Mouse (Mus musculus) heart, embryonic 15.5 days (tissue): Measurements from ENCODE around the gene Usp16. TPM values are rescaled to one million over a fixed set of nuclear protein-coding genes. Genes with fewer than 3 reads are reported as not detected.

Experiments used
- ATAC-seq: fragments of 200-750 bp; cut with Nextera tagmentation; replicated peaks from 2 replicates; pipeline ENCODE4 v1.8.0; 2017; ENCODE audit warnings: low read depth, moderate TSS enrichment; ENCODE audit not compliant: insufficient number of reproducible peaks, insufficient read depth, low FRiP score
- H3K27ac ChIP-seq: fragments of 300-500 bp; sonication (generic); 2 replicates; pipeline ENCODE4 v1.5.1; 2015; ENCODE audit warnings: mild to moderate bottlenecking, inconsistent platforms
- H3K27me3 ChIP-seq: fragments of 300-500 bp; sonication (generic); 2 replicates; pipeline ENCODE4 v1.6.1; 2015; ENCODE audit warnings: inconsistent platforms
- H3K36me3 ChIP-seq: fragments of 300-500 bp; sonication (generic); 2 replicates; pipeline ENCODE4 v1.6.1; 2015; ENCODE audit warnings: mild to moderate bottlenecking, inconsistent platforms
- H3K4me1 ChIP-seq: fragments of 300-500 bp; sonication (generic); replicated peaks from 2 replicates; pipeline ENCODE4 v1.6.1; 2015; ENCODE audit warnings: inconsistent platforms
- H3K4me2 ChIP-seq: fragments of 300-500 bp; sonication (generic); 2 replicates; pipeline ENCODE4 v1.6.1; 2015; ENCODE audit warnings: inconsistent platforms, mild to moderate bottlenecking, moderate library complexity
- H3K4me3 ChIP-seq: fragments of 300-500 bp; sonication (generic); 2 replicates; pipeline ENCODE4 v1.5.1; 2015; ENCODE audit warnings: mild to moderate bottlenecking, inconsistent platforms
- H3K9ac ChIP-seq: fragments of 300-500 bp; sonication (generic); 2 replicates; pipeline ENCODE4 v1.6.1; 2015; ENCODE audit warnings: mild to moderate bottlenecking, inconsistent platforms
- H3K9me3 ChIP-seq: fragments of 300-500 bp; sonication (generic); replicated peaks from 2 replicates; pipeline ENCODE4 v1.6.1; 2016; ENCODE audit warnings: inconsistent platforms
- WGBS: fragments of 180-500 bp; shearing (Covaris S2); methylation state at CpG from one replicate; pipeline ENCODE4 v1.1.7; 2015; ENCODE audit warnings: mixed read lengths; 5-methylcytosine and 5-hydroxymethylcytosine counted together
- polyA plus RNA-seq: library from polyadenylated mRNA; unstranded; fragments of >200 nt; fragmentation: Nextera tagmentation; extraction: Ambion mirVana; gene quantifications from 2 replicates; pipeline ENCODE4 v1.2.1, GENCODE M21; 2015

Gene Usp16
- polyA plus RNA-seq, 1 experiment from 2014 or later: 36.8 TPM

- H3K36me3 ChIP-seq: peaks cover 5% of the 10 kb centered on the region; the same call in 1 of the 2 replicates
- H3K4me3 ChIP-seq: peak within 1 kb of the TSS; percentile 97
- no peaks in the 10 kb centered on the region for H3K9me3 ChIP-seq
- peak; percentile 93 for ATAC-seq
- H3K4me1 ChIP-seq: peaks cover 14% of the 10 kb centered on the region
- H3K9ac ChIP-seq: peak within 1 kb of the TSS; percentile 96
- under 1% methylated on average over 38 of the region's 38 CpGs for WGBS
- peak within 1 kb of the TSS; percentile 86 for H3K4me2 ChIP-seq
- peak within 1 kb of the TSS; percentile 94 for H3K27ac ChIP-seq
- no peaks in the 10 kb centered on the region for H3K27me3 ChIP-seq
Measured at GRCm38 (mm10) chr16:87440184-87440686, 14.3 kb upstream of the Usp16 start, which contains the start of gene Rwdd2b. Gene Rwdd2b (minus strand): TSS chr16:87440573.

- no peak for ATAC-seq
- 0 out of 2 replicates have a peak, but pooled peaks cover under 1% of the 10 kb centered on the region for H3K36me3 ChIP-seq
- peaks cover 14% of the 10 kb centered on the region for H3K4me1 ChIP-seq
- 16% methylated on average over 9 of the region's 9 CpGs for WGBS
- no peak overlapping the region for H3K27ac ChIP-seq
- peak overlapping the region; percentile 86 for H3K4me2 ChIP-seq
- peak overlapping the region; percentile 96 for H3K9ac ChIP-seq
- no peaks in the 10 kb centered on the region for H3K27me3 ChIP-seq
- no peaks in the 10 kb centered on the region for H3K9me3 ChIP-seq
- peak overlapping the region; percentile 97 for H3K4me3 ChIP-seq
Measured at GRCm38 (mm10) chr16:87441089-87441488, 13.4 kb upstream of the Usp16 start.

- no peak for ATAC-seq
- Histone ChIP-seq H3K36me3 (no peaks in the 10 kb centered on the region), H3K27ac (no peak overlapping the region), H3K4me1 (peaks cover 14% of the 10 kb centered on the region), H3K4me2 (no peak overlapping the region), H3K9ac (no peak overlapping the region), H3K4me3 (no peak overlapping the region), H3K9me3 (no peaks in the 10 kb centered on the region), H3K27me3 (no peaks in the 10 kb centered on the region)
- WGBS: 39% methylated on average over 5 of the region's 5 CpGs
Measured at GRCm38 (mm10) chr16:87442291-87442690, 12.2 kb upstream of the Usp16 start.

- Histone ChIP-seq H3K4me1 (peaks cover 14% of the 10 kb centered on the region), H3K4me3 (no peak overlapping the region), H3K4me2 (no peak overlapping the region), H3K27me3 (no peaks in the 10 kb centered on the region), H3K9ac (no peak overlapping the region), H3K36me3 (no peaks in the 10 kb centered on the region), H3K9me3 (no peaks in the 10 kb centered on the region), H3K27ac (no peak overlapping the region)
- ATAC-seq: no peak
Measured at GRCm38 (mm10) chr16:87443245-87443644, 11.3 kb upstream of the Usp16 start.

DNA sequence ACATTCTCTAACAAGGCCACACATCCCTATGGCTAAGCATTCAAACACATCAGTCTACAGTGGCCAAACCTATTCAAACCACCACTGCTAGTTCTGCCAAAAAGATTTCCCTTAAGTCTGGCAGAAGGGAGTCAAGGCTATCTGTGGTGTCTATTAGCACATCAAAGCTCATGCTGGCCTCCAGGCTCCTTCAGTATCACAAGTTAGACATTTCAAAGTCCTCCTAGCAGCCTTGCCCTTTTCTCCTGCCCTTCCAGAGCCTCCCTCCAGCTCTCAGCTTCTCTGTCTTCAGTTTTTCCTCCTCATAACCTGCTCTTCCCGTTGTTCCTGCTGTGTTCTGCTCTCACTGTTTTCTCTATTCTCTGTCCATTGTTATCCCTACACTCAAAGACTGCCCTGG lies 10.4 kb upstream of the Usp16 start:
- Histone ChIP-seq H3K27ac (no peak overlapping the region), H3K9ac (no peak overlapping the region), H3K9me3 (no peaks in the 10 kb centered on the region), H3K27me3 (no peaks in the 10 kb centered on the region), H3K4me2 (no peak overlapping the region), H3K4me3 (no peak overlapping the region), H3K36me3 (no peaks in the 10 kb centered on the region), H3K4me1 (peaks cover 14% of the 10 kb centered on the region)
- no peak for ATAC-seq
- WGBS: 48% methylated on average over 1 of the region's 1 CpGs

DNA sequence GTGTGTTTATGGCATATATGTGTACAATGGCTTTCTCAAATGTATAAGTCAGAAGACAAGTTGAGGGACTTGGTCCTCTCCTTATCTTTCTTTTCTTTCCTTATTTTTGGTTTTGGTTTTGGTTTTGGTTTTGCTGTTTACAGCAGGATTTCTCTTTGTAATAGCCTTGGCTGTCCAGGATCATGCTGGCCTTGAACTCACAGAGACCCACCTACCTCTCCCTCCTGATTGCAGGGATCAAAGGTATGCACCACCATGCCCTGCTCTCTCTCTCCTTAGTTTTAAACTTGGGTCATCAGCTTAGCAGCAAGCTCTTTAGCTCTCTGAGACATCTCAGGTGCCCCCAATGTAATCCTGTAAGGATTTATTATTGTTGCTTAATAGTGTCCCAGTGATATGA lies 9.4 kb upstream of the Usp16 start:
- no peak overlapping the region for H3K4me3 ChIP-seq
- no peak overlapping the region for H3K4me2 ChIP-seq
- H3K9me3 ChIP-seq: no peaks in the 10 kb centered on the region
- H3K27me3 ChIP-seq: no peaks in the 10 kb centered on the region
- H3K36me3 ChIP-seq: no peaks in the 10 kb centered on the region
- ATAC-seq: no peak
- H3K9ac ChIP-seq: no peak overlapping the region
- no peak overlapping the region for H3K27ac ChIP-seq
- peaks cover 8% of the 10 kb centered on the region for H3K4me1 ChIP-seq

DNA sequence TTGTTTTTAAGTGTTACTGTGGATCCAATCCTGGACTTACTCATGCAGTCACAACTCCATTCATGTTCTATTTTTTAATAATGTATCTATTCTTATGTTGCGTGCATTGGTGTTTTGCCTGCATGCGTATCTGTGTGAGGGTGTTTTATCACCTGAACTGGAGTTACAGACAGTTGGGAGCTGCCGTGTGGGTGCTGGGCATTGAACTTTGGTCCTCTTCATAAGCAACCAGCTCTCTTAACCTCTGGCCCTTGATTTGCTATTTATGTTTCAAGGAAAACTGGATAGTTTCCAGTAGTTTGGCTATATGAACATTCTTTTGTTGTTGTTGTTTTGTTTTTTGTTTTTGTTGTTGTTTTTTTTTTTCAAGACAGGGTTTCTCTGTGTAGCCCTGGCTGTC lies 9.0 kb upstream of the Usp16 start:
- H3K4me2 ChIP-seq: no peak overlapping the region
- no peaks in the 10 kb centered on the region for H3K9me3 ChIP-seq
- H3K4me1 ChIP-seq: peaks cover 8% of the 10 kb centered on the region
- H3K36me3 ChIP-seq: no peaks in the 10 kb centered on the region
- no peak overlapping the region for H3K4me3 ChIP-seq
- no peak overlapping the region for H3K9ac ChIP-seq
- no peak overlapping the region for H3K27ac ChIP-seq
- ATAC-seq: no peak
- no peaks in the 10 kb centered on the region for H3K27me3 ChIP-seq
- 89% methylated on average over 3 of the region's 3 CpGs for WGBS

DNA sequence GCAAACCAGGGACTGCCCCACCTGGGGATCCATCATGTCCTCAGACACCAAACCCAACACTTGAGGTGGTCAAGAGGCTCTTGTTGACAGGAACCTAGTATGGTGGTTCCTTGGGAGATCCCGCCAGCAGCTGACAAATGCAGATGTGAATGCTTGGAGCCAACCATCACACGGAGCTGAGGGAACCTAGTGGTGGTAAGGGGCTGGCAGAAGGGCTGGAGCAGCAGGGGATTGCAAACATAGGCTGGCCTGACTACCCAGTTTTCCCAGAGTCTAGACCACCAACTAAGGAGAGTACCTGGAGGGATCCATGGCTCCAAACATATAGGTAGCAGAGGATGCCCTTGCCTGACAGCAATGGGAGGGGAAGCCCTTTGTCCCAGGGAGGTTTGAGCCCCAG lies 1.3 kb upstream of the Usp16 start:
- H3K36me3 ChIP-seq: no peaks in the 10 kb centered on the region
- no peak overlapping the region for H3K9ac ChIP-seq
- no peak overlapping the region for H3K4me3 ChIP-seq
- whole genome bisulfite sequencing: 89% methylated on average over 2 of the region's 2 CpGs
- no peaks in the 10 kb centered on the region for H3K9me3 ChIP-seq
- no peak overlapping the region for H3K27ac ChIP-seq
- no peak for ATAC-seq
- peaks cover 21% of the 10 kb centered on the region for H3K4me1 ChIP-seq
- no peaks in the 10 kb centered on the region for H3K27me3 ChIP-seq
- H3K4me2 ChIP-seq: no peak overlapping the region

DNA sequence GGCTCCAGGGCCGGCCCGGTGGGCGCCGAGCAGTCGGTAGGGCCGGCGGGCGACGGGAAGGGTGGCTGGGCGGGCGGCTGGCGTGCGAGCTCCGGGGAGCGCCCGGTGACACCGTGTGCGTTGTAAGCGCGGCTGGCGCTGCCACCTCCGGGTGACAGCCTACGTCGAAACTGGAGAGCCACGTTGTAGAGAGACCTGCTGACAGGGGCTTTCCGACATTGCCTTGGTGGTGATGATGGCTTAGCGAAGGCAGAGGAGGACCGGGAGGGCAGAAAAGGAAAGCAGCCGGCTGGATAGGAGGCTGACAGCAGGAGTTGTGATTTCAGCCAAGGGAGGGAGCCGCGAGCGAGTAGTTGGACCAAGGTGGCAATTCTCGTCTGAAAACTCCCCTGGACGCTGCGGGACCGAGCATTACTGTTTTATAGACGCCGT lies 693 bp downstream of the Usp16 start:
- H3K36me3 ChIP-seq: peaks cover 11% of the 10 kb centered on the region
- peak overlapping the region; percentile 88 for H3K9ac ChIP-seq
- H3K9me3 ChIP-seq: no peaks in the 10 kb centered on the region
- no peaks in the 10 kb centered on the region for H3K27me3 ChIP-seq
- peak overlapping the region; percentile 95 for H3K4me3 ChIP-seq
- peak; percentile 53 for ATAC-seq
- H3K4me2 ChIP-seq: peak overlapping the region; percentile 79
- H3K4me1 ChIP-seq: peaks cover 21% of the 10 kb centered on the region
- WGBS: under 1% methylated on average over 38 of the region's 38 CpGs
- peak overlapping the region; percentile 82 for H3K27ac ChIP-seq

DNA sequence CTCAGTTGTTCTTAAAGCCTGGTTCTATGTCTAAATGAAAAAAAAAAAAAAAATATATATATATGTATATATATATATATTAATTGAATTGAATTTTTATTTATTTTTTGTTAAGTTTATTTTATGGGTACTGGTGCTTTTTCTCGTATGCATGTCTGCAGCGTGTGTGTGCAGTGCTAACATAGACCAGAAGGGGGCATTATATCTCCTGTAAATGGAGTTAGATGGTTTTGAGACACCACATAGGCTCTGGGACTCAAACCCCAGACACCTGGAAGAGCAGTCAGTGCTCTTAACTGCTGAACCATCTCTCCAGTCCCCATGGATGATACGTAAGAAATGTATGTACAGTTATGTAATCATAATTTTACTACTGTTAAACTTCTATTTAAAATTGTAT lies 4.2 kb downstream of the Usp16 start:
- Histone ChIP-seq H3K4me1 (peaks cover 21% of the 10 kb centered on the region), H3K27me3 (no peaks in the 10 kb centered on the region), H3K4me3 (no peak overlapping the region), H3K36me3 (peaks cover 27% of the 10 kb centered on the region), H3K9ac (no peak overlapping the region), H3K27ac (no peak overlapping the region), H3K9me3 (no peaks in the 10 kb centered on the region), H3K4me2 (no peak overlapping the region)
- 95% methylated on average over 3 of the region's 3 CpGs for WGBS
- ATAC-seq: no peak

DNA sequence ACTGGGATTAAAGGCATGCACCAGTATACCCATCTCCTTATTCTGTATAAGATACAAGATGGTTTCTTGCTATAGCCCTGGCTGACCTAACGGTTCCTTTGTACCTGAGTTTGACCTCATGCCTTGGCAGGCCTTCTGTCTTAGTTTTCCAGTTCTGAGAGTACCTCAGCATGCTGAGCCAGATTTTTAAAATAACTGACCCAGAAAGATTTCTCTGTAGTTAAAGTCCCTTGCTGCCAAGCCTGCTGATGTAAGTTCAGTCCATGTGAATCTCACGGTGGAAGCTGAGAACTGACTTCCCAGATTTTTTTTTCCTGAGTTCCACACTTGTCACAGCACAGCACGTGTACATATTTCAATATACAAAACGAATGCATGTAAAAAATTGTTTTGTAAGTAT lies 16.1 kb downstream of the Usp16 start:
- Histone ChIP-seq H3K4me1 (no peaks in the 10 kb centered on the region), H3K36me3 (peaks cover 76% of the 10 kb centered on the region), H3K4me2 (no peak overlapping the region), H3K9ac (no peak overlapping the region), H3K27me3 (no peaks in the 10 kb centered on the region), H3K9me3 (no peaks in the 10 kb centered on the region), H3K27ac (no peak overlapping the region), H3K4me3 (no peak overlapping the region)
- 87% methylated on average over 4 of the region's 4 CpGs for WGBS
- no peak for ATAC-seq

DNA sequence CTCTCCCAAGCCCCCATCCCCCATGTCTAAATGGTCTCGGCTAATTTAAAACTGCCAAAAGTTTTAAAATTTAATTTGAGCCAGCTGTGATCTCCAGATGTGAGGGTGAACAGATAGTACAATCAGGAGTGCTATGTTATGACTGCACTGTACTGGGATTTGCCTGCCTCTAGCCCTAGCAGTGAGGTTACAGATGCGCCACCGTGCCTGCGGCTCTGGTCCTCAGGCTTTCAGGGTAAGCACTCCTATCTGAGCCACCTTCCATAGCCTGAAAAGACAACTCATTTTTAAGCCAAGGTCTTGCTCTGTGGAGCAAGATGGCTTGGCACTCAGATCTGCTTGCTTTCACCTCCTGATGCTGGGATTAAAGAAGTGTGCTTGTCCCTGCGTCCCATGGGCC lies 29.9 kb downstream of the Usp16 start:
- H3K36me3 ChIP-seq: peaks cover 83% of the 10 kb centered on the region
- no peaks in the 10 kb centered on the region for H3K9me3 ChIP-seq
- no peaks in the 10 kb centered on the region for H3K4me1 ChIP-seq
- no peak for ATAC-seq
- no peak overlapping the region for H3K4me3 ChIP-seq
- H3K4me2 ChIP-seq: no peak overlapping the region
- H3K27ac ChIP-seq: no peak overlapping the region
- H3K27me3 ChIP-seq: no peaks in the 10 kb centered on the region
- 86% methylated on average over 5 of the region's 5 CpGs for WGBS
- no peak overlapping the region for H3K9ac ChIP-seq
